Mouse (Mus musculus) neural tube, embryonic 14.5 days (tissue): ENCODE measurements at regions not wholly inside any gene's neighbourhood (a gene's known extent, or its start where the extent isn't known, plus 50 kb on each side); places are given as distances from the start of the nearest gene placed in this dataset.

Experiments
- ATAC-seq: fragments of 200-750 bp; cut with Nextera tagmentation; 2 replicates; pipeline ENCODE4 v1.8.0; 2017; ENCODE audit warnings: low read depth, mild to moderate bottlenecking, moderate TSS enrichment, moderate library complexity
- H3K27ac ChIP-seq: fragments of 300-500 bp; sonication (generic); 2 replicates; pipeline ENCODE4 v1.5.1; 2014; ENCODE audit warnings: low read depth, mild to moderate bottlenecking, control low read depth, low read length, moderate library complexity, mixed read lengths
- H3K27me3 ChIP-seq: fragments of 300-500 bp; sonication (generic); 2 replicates; pipeline ENCODE4 v1.6.1; 2014; ENCODE audit warnings: low read length; ENCODE audit not compliant: control insufficient read depth, insufficient read depth
- H3K36me3 ChIP-seq: fragments of 300-500 bp; sonication (generic); 2 replicates; pipeline ENCODE4 v1.6.1; 2014; ENCODE audit warnings: low read length, mixed read lengths; ENCODE audit not compliant: control insufficient read depth, insufficient read depth
- H3K4me1 ChIP-seq: fragments of 300-500 bp; sonication (generic); 2 replicates; pipeline ENCODE4 v1.6.1; 2014; ENCODE audit warnings: low read length; ENCODE audit not compliant: control insufficient read depth, insufficient read depth
- H3K4me2 ChIP-seq: fragments of 300-500 bp; sonication (generic); 2 replicates; pipeline ENCODE4 v1.6.1; 2014; ENCODE audit warnings: mild to moderate bottlenecking, low read depth, low read length, control low read depth
- H3K4me3 ChIP-seq: fragments of 300-500 bp; sonication (generic); 2 replicates; pipeline ENCODE4 v1.5.1; 2014; ENCODE audit warnings: low read depth, low read length, control low read depth, mixed read lengths
- H3K9ac ChIP-seq: fragments of 300-500 bp; sonication (generic); replicated peaks from 2 replicates; pipeline ENCODE4 v1.6.1; 2014; ENCODE audit warnings: low read depth, mild to moderate bottlenecking, control low read depth, low read length, mixed read lengths
- H3K9me3 ChIP-seq: fragments of 300-500 bp; sonication (generic); 2 replicates; pipeline ENCODE4 v1.6.1; 2016; ENCODE audit warnings: low read length; ENCODE audit not compliant: control insufficient read depth
- WGBS: fragments of 180-500 bp; shearing (Covaris S2); extraction: QIAGEN DNeasy Blood & Tissue Kit; methylation state at CpG from one replicate; pipeline ENCODE4 v1.1.7; 2014; 5-methylcytosine and 5-hydroxymethylcytosine counted together

GRCm38 (mm10) chr1:143204070-143204469 lies 436.4 kb upstream of the B3galt2 start:
- Histone ChIP-seq H3K4me1 (no peaks in the 10 kb centered on the region), H3K4me3 (no peak overlapping the region), H3K27ac (no peak overlapping the region), H3K9ac (no peak overlapping the region), H3K27me3 (no peaks in the 10 kb centered on the region), H3K4me2 (no peak overlapping the region), H3K9me3 (no peaks in the 10 kb centered on the region), H3K36me3 (no peaks in the 10 kb centered on the region)
- no peak for ATAC-seq

- Histone ChIP-seq H3K36me3 (no peaks in the 10 kb centered on the region), H3K4me2 (no peak overlapping the region), H3K9ac (no peak overlapping the region), H3K27me3 (no peaks in the 10 kb centered on the region), H3K9me3 (no peaks in the 10 kb centered on the region), H3K4me3 (no peak overlapping the region), H3K4me1 (no peaks in the 10 kb centered on the region), H3K27ac (no peak overlapping the region)
- no peak for ATAC-seq
- 82% methylated on average over 3 of the region's 3 CpGs for WGBS
These were observed 433.5 kb upstream of the B3galt2 start for GRCm38 (mm10) chr1:143206995-143207394.

GRCm38 (mm10) chr1:143207399-143208065 lies 432.9 kb upstream of the B3galt2 start:
- WGBS: 83% methylated on average over 6 of the region's 6 CpGs
- Histone ChIP-seq H3K27ac (no peak overlapping the region), H3K9me3 (no peaks in the 10 kb centered on the region), H3K4me1 (no peaks in the 10 kb centered on the region), H3K27me3 (no peaks in the 10 kb centered on the region), H3K4me3 (no peak overlapping the region), H3K4me2 (no peak overlapping the region), H3K36me3 (no peaks in the 10 kb centered on the region), H3K9ac (no peak overlapping the region)
- ATAC-seq: no peak

- H3K9ac ChIP-seq: no peak overlapping the region
- no peak overlapping the region for H3K27ac ChIP-seq
- H3K4me2 ChIP-seq: no peak overlapping the region
- H3K4me3 ChIP-seq: no peak overlapping the region
- ATAC-seq: no peak
- no peaks in the 10 kb centered on the region for H3K27me3 ChIP-seq
- no peaks in the 10 kb centered on the region for H3K9me3 ChIP-seq
- H3K4me1 ChIP-seq: no peaks in the 10 kb centered on the region
- H3K36me3 ChIP-seq: no peaks in the 10 kb centered on the region
These were observed 423.1 kb upstream of the B3galt2 start for GRCm38 (mm10) chr1:143217401-143217800.

GRCm38 (mm10) chr1:143231969-143232368 lies 408.5 kb upstream of the B3galt2 start:
- no peak for ATAC-seq
- no peaks in the 10 kb centered on the region for H3K9me3 ChIP-seq
- H3K4me2 ChIP-seq: no peak overlapping the region
- H3K4me1 ChIP-seq: no peaks in the 10 kb centered on the region
- H3K27me3 ChIP-seq: no peaks in the 10 kb centered on the region
- no peaks in the 10 kb centered on the region for H3K36me3 ChIP-seq
- H3K27ac ChIP-seq: no peak overlapping the region
- H3K9ac ChIP-seq: no peak overlapping the region
- 92% methylated on average over 7 of the region's 7 CpGs for WGBS
- H3K4me3 ChIP-seq: no peak overlapping the region

GRCm38 (mm10) chr1:143258470-143259215 lies 381.8 kb upstream of the B3galt2 start:
- WGBS: 76% methylated on average over 5 of the region's 5 CpGs

GRCm38 (mm10) chr1:143263263-143264038 lies 377.0 kb upstream of the B3galt2 start:
- no peaks in the 10 kb centered on the region for H3K4me1 ChIP-seq
- no peak overlapping the region for H3K9ac ChIP-seq
- H3K36me3 ChIP-seq: no peaks in the 10 kb centered on the region
- no peak overlapping the region for H3K4me3 ChIP-seq
- no peak overlapping the region for H3K4me2 ChIP-seq
- peak; percentile 38 for ATAC-seq
- no peak overlapping the region for H3K27ac ChIP-seq
- H3K27me3 ChIP-seq: no peaks in the 10 kb centered on the region
- no peaks in the 10 kb centered on the region for H3K9me3 ChIP-seq
- WGBS: 83% methylated on average over 11 of the region's 11 CpGs

More at GRCm38 (mm10) chr1:143258470-143259215, 381.8 kb upstream of the B3galt2 start:
- H3K36me3 ChIP-seq: no peaks in the 10 kb centered on the region
- no peak overlapping the region for H3K4me3 ChIP-seq
- H3K27me3 ChIP-seq: no peaks in the 10 kb centered on the region
- no peak overlapping the region for H3K9ac ChIP-seq
- H3K4me2 ChIP-seq: no peak overlapping the region
- H3K9me3 ChIP-seq: no peaks in the 10 kb centered on the region
- ATAC-seq: no peak
- H3K4me1 ChIP-seq: no peaks in the 10 kb centered on the region
- H3K27ac ChIP-seq: no peak overlapping the region

- Histone ChIP-seq H3K27ac (no peak overlapping the region), H3K9ac (no peak overlapping the region), H3K4me3 (no peak overlapping the region), H3K9me3 (no peaks in the 10 kb centered on the region), H3K27me3 (no peaks in the 10 kb centered on the region), H3K4me1 (no peaks in the 10 kb centered on the region), H3K36me3 (no peaks in the 10 kb centered on the region), H3K4me2 (no peak overlapping the region)
- ATAC-seq: no peak
- 50% methylated on average over 4 of the region's 4 CpGs for WGBS
These were observed 375.2 kb upstream of the B3galt2 start for GRCm38 (mm10) chr1:143265216-143265615.
